Mouse (Mus musculus): ENCODE measurements around the gene Ppib. TPM values are rescaled to one million over a fixed set of nuclear protein-coding genes. Genes with fewer than 3 reads are reported as not detected.

Ppib gene
- 350 and 360 TPM in 2 replicates for polyA plus RNA-seq (2021; fragmentation: Nextera tagmentation)
- long read RNA-seq, experiment 1, transcript Ppib-201 (5 exons, 892 nt): major isoform, 267 of 281 reads
- long read RNA-seq, experiment 1, partial matches to known transcripts: 9 of 281 reads
- long read RNA-seq, experiment 1, other reads (novel, unspliced or antisense): 4 of 281 reads
- long read RNA-seq, experiment 2, transcript Ppib-202 (4 exons, 3,305 nt): minor isoform, 35 of 127 reads
- long read RNA-seq, experiment 2, transcript Ppib-201 (5 exons, 892 nt): major isoform, 71 of 127 reads
- long read RNA-seq, experiment 2, partial matches to known transcripts: 8 of 127 reads
- long read RNA-seq, experiment 2, other reads (novel, unspliced or antisense): 13 of 127 reads

GRCm38 (mm10) chr9:66059583-66060307 is at the start of gene Ppib:
Gene Ppib (plus strand): TSS chr9:66060222.

GRCm38 (mm10) chr9:66069583-66069982 is 9.6 kb downstream of the Ppib start, which contains the start of gene Snx22:
Gene Snx22 (minus strand): TSS chr9:66069719.

Other genes with a start within 250 kb of the Ppib start
- 2.4 and 2.9 TPM in 2 replicates for gene Zfp609, start 232.7 kb upstream of the Ppib start, polyA plus RNA-seq (2021; fragmentation: Nextera tagmentation)
- gene Pclaf, start 170.0 kb upstream of the Ppib start, polyA plus RNA-seq (2021; fragmentation: Nextera tagmentation): 0.25 and 0.49 TPM in 2 replicates
- gene Trip4, start 151.4 kb upstream of the Ppib start, polyA plus RNA-seq (2021; fragmentation: Nextera tagmentation): 19.4 and 21.2 TPM in 2 replicates
- 13.1 and 14.7 TPM in 2 replicates for gene Csnk1g1, start 151.3 kb upstream of the Ppib start, polyA plus RNA-seq (2021; fragmentation: Nextera tagmentation)
- gene Snx22, start 9.5 kb downstream of the Ppib start, polyA plus RNA-seq (2021; fragmentation: Nextera tagmentation): 4.4 and 5.8 TPM in 2 replicates
- 63.8 and 65.4 TPM in 2 replicates for gene Snx1, start 66.4 kb downstream of the Ppib start, polyA plus RNA-seq (2021; fragmentation: Nextera tagmentation)
- gene Ciao2a, start 66.4 kb downstream of the Ppib start, polyA plus RNA-seq (2021; fragmentation: Nextera tagmentation): 51.4 and 57.5 TPM in 2 replicates
- gene Dapk2, start 98.0 kb downstream of the Ppib start, polyA plus RNA-seq (2021; fragmentation: Nextera tagmentation): 1.8 and 2.4 TPM in 2 replicates

All from layer of hippocampus, adult 6 months (tissue).